Mouse (Mus musculus): Measurements from ENCODE around the gene Atp5s. TPM values are rescaled to one million over a fixed set of nuclear protein-coding genes. Genes with fewer than 3 reads are reported as not detected.

The Atp5s gene
- polyA plus RNA-seq, 1 experiment from 2014 or later, result 32.5 TPM

GRCm38 (mm10) chr12:69733518-69733917 lies 8.8 kb downstream of the Atp5s start:
- Histone ChIP-seq H3K4me3 (replicated peaks) (no peak overlapping the region), H3K36me3 (no peaks in the 10 kb centered on the region), H3K27me3 (no peaks in the 10 kb centered on the region), H3K27ac (replicated peaks) (no peak overlapping the region), H3K4me2 (replicated peaks) (no peak overlapping the region), H3K4me1 (no peaks in the 10 kb centered on the region; the same call in 1 of the 2 replicates), H3K9me3 (replicated peaks) (no peaks in the 10 kb centered on the region), H3K9ac (no peak overlapping the region)
- WGBS, result 2% methylated on average over 2 of the region's 2 CpGs
- ATAC-seq (ENCODE audit: insufficient number of reproducible peaks, low FRiP score, low TSS enrichment, low read depth), result no peak

- Histone ChIP-seq H3K4me3 (replicated peaks) (no peak overlapping the region), H3K27me3 (no peaks in the 10 kb centered on the region), H3K9ac (no peak overlapping the region), H3K9me3 (replicated peaks) (no peaks in the 10 kb centered on the region), H3K36me3 (no peaks in the 10 kb centered on the region), H3K27ac (replicated peaks) (no peak overlapping the region), H3K4me1 (no peaks in the 10 kb centered on the region; the same call in 1 of the 2 replicates), H3K4me2 (replicated peaks) (no peak overlapping the region)
- 72% methylated on average over 3 of the region's 3 CpGs for WGBS
- no peak for ATAC-seq (ENCODE audit: insufficient number of reproducible peaks, low FRiP score, low TSS enrichment, low read depth)
Measured at GRCm38 (mm10) chr12:69733923-69734322, 9.2 kb downstream of the Atp5s start.

GRCm38 (mm10) chr12:69741965-69742364 lies 17.2 kb downstream of the Atp5s start:
- 56% methylated on average over 5 of the region's 5 CpGs for WGBS
- H3K4me2 ChIP-seq (replicated peaks), result no peak overlapping the region

GRCm38 (mm10) chr12:69744138-69744537 lies 19.4 kb downstream of the Atp5s start:
- Histone ChIP-seq H3K36me3 (no peaks in the 10 kb centered on the region), H3K4me3 (replicated peaks) (no peak overlapping the region), H3K27me3 (no peaks in the 10 kb centered on the region), H3K4me1 (no peaks in the 10 kb centered on the region), H3K4me2 (replicated peaks) (no peak overlapping the region), H3K9me3 (replicated peaks) (no peaks in the 10 kb centered on the region), H3K9ac (no peak overlapping the region), H3K27ac (replicated peaks) (no peak overlapping the region)
- no peak for ATAC-seq (ENCODE audit: insufficient number of reproducible peaks, low FRiP score, low TSS enrichment, low read depth)
- 70% methylated on average over 5 of the region's 5 CpGs for WGBS

More at GRCm38 (mm10) chr12:69741965-69742364, 17.2 kb downstream of the Atp5s start:
- no peaks in the 10 kb centered on the region for H3K27me3 ChIP-seq
- no peaks in the 10 kb centered on the region for H3K36me3 ChIP-seq
- no peak overlapping the region for H3K9ac ChIP-seq
- ATAC-seq (ENCODE audit: insufficient number of reproducible peaks, low FRiP score, low TSS enrichment, low read depth), result no peak
- H3K27ac ChIP-seq (replicated peaks), result no peak overlapping the region
- H3K4me3 ChIP-seq (replicated peaks), result no peak overlapping the region
- no peaks in the 10 kb centered on the region for H3K9me3 ChIP-seq (replicated peaks)
- no peaks in the 10 kb centered on the region for H3K4me1 ChIP-seq

- no peaks in the 10 kb centered on the region for H3K9me3 ChIP-seq (replicated peaks)
- H3K9ac ChIP-seq, result no peak overlapping the region
- H3K27ac ChIP-seq (replicated peaks), result no peak overlapping the region
- no peaks in the 10 kb centered on the region for H3K27me3 ChIP-seq
- no peaks in the 10 kb centered on the region for H3K36me3 ChIP-seq
- H3K4me3 ChIP-seq (replicated peaks), result no peak overlapping the region
- 0 out of 2 replicates have a peak, but pooled peaks have one; percentile 69 for ATAC-seq (ENCODE audit: insufficient number of reproducible peaks, low FRiP score, low TSS enrichment, low read depth)
- H3K4me2 ChIP-seq (replicated peaks), result no peak overlapping the region
- 22% methylated on average over 10 of the region's 10 CpGs for WGBS
- H3K4me1 ChIP-seq, result peaks cover 17% of the 10 kb centered on the region
Measured at GRCm38 (mm10) chr12:69751864-69752341, 27.2 kb downstream of the Atp5s start.

- no peak overlapping the region for H3K27ac ChIP-seq (replicated peaks)
- no peak for ATAC-seq (ENCODE audit: insufficient number of reproducible peaks, low FRiP score, low TSS enrichment, low read depth)
- H3K36me3 ChIP-seq, result no peaks in the 10 kb centered on the region
- H3K4me1 ChIP-seq, result peaks cover 30% of the 10 kb centered on the region
- H3K4me3 ChIP-seq (replicated peaks), result no peak overlapping the region
- H3K27me3 ChIP-seq, result no peaks in the 10 kb centered on the region
- no peaks in the 10 kb centered on the region for H3K9me3 ChIP-seq (replicated peaks)
- no peak overlapping the region for H3K4me2 ChIP-seq (replicated peaks)
- 57% methylated on average over 5 of the region's 5 CpGs for WGBS
- H3K9ac ChIP-seq, result no peak overlapping the region
Measured at GRCm38 (mm10) chr12:69753936-69754335, 29.2 kb downstream of the Atp5s start.

- H3K27ac ChIP-seq (replicated peaks), result no peak overlapping the region
- no peaks in the 10 kb centered on the region for H3K27me3 ChIP-seq
- ATAC-seq (ENCODE audit: insufficient number of reproducible peaks, low FRiP score, low TSS enrichment, low read depth), result no peak
- H3K9ac ChIP-seq, result no peak overlapping the region
- H3K4me3 ChIP-seq (replicated peaks), result no peak overlapping the region
- no peaks in the 10 kb centered on the region for H3K36me3 ChIP-seq
- no peak overlapping the region for H3K4me2 ChIP-seq (replicated peaks)
- H3K9me3 ChIP-seq (replicated peaks), result no peaks in the 10 kb centered on the region
- peaks cover 40% of the 10 kb centered on the region for H3K4me1 ChIP-seq
- WGBS, result 66% methylated on average over 5 of the region's 5 CpGs
Measured at GRCm38 (mm10) chr12:69756015-69756414, 31.3 kb downstream of the Atp5s start.

GRCm38 (mm10) chr12:69757418-69758141 lies 32.8 kb downstream of the Atp5s start:
- no peaks in the 10 kb centered on the region for H3K27me3 ChIP-seq
- no peaks in the 10 kb centered on the region for H3K36me3 ChIP-seq
- peak overlapping the region; percentile 13; the same call in 1 of the 2 replicates for H3K27ac ChIP-seq (replicated peaks)
- peaks cover 32% of the 10 kb centered on the region for H3K4me1 ChIP-seq
- H3K9me3 ChIP-seq (replicated peaks), result no peaks in the 10 kb centered on the region
- peak overlapping the region; percentile 21; the same call in 1 of the 2 replicates for H3K4me3 ChIP-seq (replicated peaks)
- H3K4me2 ChIP-seq (replicated peaks), result peak overlapping the region; percentile 49
- H3K9ac ChIP-seq, result no peak overlapping the region
- peak; percentile 82 for ATAC-seq (ENCODE audit: insufficient number of reproducible peaks, low FRiP score, low TSS enrichment, low read depth)
- WGBS, result 17% methylated on average over 22 of the region's 22 CpGs

- no peaks in the 10 kb centered on the region for H3K36me3 ChIP-seq
- H3K4me3 ChIP-seq (replicated peaks), result peak overlapping the region; percentile 21
- peak overlapping the region; percentile 60 for H3K27ac ChIP-seq (replicated peaks)
- H3K27me3 ChIP-seq, result no peaks in the 10 kb centered on the region
- WGBS, result 7% methylated on average over 22 of the region's 22 CpGs
- no peaks in the 10 kb centered on the region for H3K9me3 ChIP-seq (replicated peaks)
- peak; percentile 66; the same call in 1 of the 2 replicates for ATAC-seq (ENCODE audit: insufficient number of reproducible peaks, low FRiP score, low TSS enrichment, low read depth)
- H3K9ac ChIP-seq, result no peak overlapping the region
- H3K4me2 ChIP-seq (replicated peaks), result peak overlapping the region; percentile 49
- H3K4me1 ChIP-seq, result peaks cover 32% of the 10 kb centered on the region
Measured at GRCm38 (mm10) chr12:69758221-69759185, 33.8 kb downstream of the Atp5s start.

GRCm38 (mm10) chr12:69759267-69759885 lies 34.6 kb downstream of the Atp5s start:
- no peak for ATAC-seq (ENCODE audit: insufficient number of reproducible peaks, low FRiP score, low TSS enrichment, low read depth)
- H3K36me3 ChIP-seq, result no peaks in the 10 kb centered on the region
- no peak overlapping the region for H3K4me3 ChIP-seq (replicated peaks)
- 31% methylated on average over 7 of the region's 7 CpGs for WGBS
- no peaks in the 10 kb centered on the region for H3K27me3 ChIP-seq
- peak overlapping the region; percentile 60 for H3K27ac ChIP-seq (replicated peaks)
- peaks cover 32% of the 10 kb centered on the region for H3K4me1 ChIP-seq
- peak overlapping the region; percentile 49 for H3K4me2 ChIP-seq (replicated peaks)
- H3K9me3 ChIP-seq (replicated peaks), result no peaks in the 10 kb centered on the region
- H3K9ac ChIP-seq, result no peak overlapping the region

GRCm38 (mm10) chr12:69760014-69760413 lies 35.3 kb downstream of the Atp5s start:
- Histone ChIP-seq H3K36me3 (no peaks in the 10 kb centered on the region), H3K4me2 (replicated peaks) (no peak overlapping the region), H3K9ac (no peak overlapping the region), H3K27me3 (no peaks in the 10 kb centered on the region), H3K4me3 (replicated peaks) (no peak overlapping the region), H3K27ac (replicated peaks) (peak overlapping the region; percentile 48), H3K9me3 (replicated peaks) (no peaks in the 10 kb centered on the region), H3K4me1 (peaks cover 32% of the 10 kb centered on the region)
- WGBS, result 40% methylated on average over 6 of the region's 6 CpGs
- ATAC-seq (ENCODE audit: insufficient number of reproducible peaks, low FRiP score, low TSS enrichment, low read depth), result no peak

Data from embryonic facial prominence, embryonic 15.5 days (tissue).